Mouse (Mus musculus): ENCODE results near the gene Dhx16. TPM values are rescaled to one million over a fixed set of nuclear protein-coding genes. Genes with fewer than 3 reads are reported as not detected.

Dhx16 gene
- total RNA-seq, 2 experiments from 2014 or later: 26.0 to 32.0 TPM

DNA sequence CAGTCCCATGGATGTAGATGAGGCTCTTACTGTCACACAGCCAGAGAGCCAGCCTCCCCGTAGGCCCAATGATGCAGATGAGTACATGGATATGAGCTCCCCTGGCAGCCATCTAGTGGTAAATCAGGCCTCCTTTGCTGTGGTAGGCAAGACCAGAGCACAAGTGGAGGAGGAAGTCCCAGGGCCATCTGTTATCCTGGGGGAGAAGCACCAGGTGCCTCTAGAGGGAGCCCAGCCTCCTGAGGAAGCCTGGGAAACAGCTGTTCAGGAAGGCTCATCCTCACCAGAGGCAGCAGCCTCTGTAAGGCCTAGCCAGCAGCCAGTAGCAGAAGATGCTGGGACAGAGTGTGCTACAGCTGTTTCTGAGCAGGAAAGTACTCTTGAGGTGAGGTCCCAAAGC lies 31.5 kb upstream of the Dhx16 start:
- DNase-seq (ENCODE audit: low spot score in 2 of 2): peak in 1 of 2 experiments; percentile 47
- intact Hi-C loops (cut with DNase I): no loop called here

GRCm38 (mm10) chr17:35850974-35851373 lies 28.6 kb upstream of the Dhx16 start:
- DNase-seq (ENCODE audit: low spot score in 2 of 2): no peak
- intact Hi-C loops (cut with DNase I): no loop called here

- intact Hi-C loops (cut with DNase I): no loop called here
- no peak for DNase-seq (ENCODE audit: low spot score in 2 of 2)
Observed at GRCm38 (mm10) chr17:35859371-35859770, 20.2 kb upstream of the Dhx16 start.

DNA sequence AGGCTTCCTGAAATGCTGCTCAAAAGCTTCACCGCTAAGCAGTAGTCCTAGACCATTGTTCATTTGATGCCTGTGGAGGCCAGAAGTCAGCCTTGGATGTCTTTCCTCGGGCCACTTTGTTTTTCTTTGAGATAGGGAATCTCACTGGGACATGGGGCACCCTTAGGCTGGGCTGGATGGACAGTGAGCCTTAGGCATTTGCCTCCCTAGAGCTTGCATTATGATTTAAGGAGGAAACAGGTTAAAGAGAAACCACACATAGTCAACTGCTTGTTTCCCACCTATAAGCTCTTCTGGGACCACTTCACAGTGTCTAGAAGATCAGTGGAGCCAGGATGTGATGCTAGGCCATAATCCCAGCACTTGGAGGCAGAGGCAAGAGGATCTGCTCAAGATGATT lies 19.8 kb upstream of the Dhx16 start:
- intact Hi-C loops (cut with DNase I): no loop called here
- DNase-seq (ENCODE audit: low spot score in 2 of 2): no peak

GRCm38 (mm10) chr17:35860831-35861197 lies 18.8 kb upstream of the Dhx16 start:
- intact Hi-C loops (cut with DNase I): no loop called here
- DNase-seq (ENCODE audit: low spot score in 2 of 2): no peak

DNA sequence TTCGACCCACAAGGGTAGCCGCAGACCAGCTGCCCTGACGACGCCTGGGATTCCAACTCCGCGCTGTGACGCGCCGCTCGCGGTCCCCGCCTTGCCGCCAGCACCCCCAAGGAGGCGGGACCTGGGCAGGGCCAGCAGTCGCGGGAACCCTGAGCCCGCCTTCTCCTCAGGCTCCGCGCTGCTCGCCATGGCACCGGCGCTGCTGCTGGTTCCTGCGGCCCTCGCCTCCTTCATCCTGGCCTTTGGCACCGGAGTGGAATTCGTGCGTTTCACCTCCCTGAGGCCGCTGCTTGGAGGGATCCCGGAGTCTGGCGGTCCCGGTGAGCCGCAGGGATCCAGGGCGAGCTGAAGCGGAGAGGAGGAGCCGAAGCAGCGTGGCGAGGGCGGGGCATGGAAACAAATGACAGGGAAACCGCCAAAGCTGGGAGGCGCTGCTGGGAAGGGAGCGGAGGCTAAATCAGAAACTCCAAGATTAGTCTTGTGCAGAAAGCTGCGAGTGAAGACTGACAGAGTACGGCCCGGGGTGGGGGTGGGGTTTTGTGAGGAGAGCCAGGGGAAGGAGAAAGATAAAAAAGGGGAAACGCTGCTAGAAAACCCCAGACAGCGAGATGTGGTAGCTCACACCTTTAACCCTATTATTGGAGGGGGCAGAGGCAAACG lies 18.3 kb upstream of the Dhx16 start, which contains the start of gene Nrm:
Gene Nrm (plus strand): TSS at position 121 of the 660 bp plus-strand sequence.
- peak; percentile 91 to 93 for DNase-seq (ENCODE audit: low spot score in 2 of 2)
- intact Hi-C loops (cut with DNase I): no loop called here

DNA sequence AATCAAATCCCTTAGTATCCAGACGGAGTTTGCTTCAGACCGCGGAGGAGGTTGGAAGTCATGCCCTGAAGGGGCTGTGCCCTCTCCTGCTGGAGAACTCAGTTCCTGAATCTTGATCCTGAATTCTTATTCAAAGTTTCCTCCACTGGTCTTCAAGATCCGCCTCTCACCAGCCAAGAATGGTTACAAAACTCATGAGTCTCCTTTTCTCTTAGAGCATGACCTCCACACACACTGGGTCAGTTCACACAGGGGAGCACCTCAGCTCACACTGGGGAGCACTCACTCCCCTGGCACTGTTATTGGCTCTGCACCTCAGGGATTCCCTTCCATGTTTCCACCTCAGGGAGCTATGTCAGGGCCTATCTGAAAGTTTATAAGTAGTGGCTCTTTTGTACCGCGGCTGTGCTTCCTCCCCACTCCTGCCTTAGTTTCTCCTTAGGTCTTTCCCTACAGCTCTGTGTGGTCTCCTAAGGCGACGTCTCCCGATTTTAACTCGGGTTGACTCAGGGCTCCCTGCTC lies 14.7 kb upstream of the Dhx16 start:
- DNase-seq (ENCODE audit: low spot score in 2 of 2): no peak
- intact Hi-C loops (cut with DNase I): no loop called here

- intact Hi-C loops (cut with DNase I): no loop called here
- DNase-seq (ENCODE audit: low spot score in 2 of 2): peak in 1 of 2 experiments; percentile 37
Observed at GRCm38 (mm10) chr17:35865481-35866280, 13.9 kb upstream of the Dhx16 start, which contains the start of gene Ppp1r18. Gene Ppp1r18, plus strand, starts transcription at chr17:35865593.

DNA sequence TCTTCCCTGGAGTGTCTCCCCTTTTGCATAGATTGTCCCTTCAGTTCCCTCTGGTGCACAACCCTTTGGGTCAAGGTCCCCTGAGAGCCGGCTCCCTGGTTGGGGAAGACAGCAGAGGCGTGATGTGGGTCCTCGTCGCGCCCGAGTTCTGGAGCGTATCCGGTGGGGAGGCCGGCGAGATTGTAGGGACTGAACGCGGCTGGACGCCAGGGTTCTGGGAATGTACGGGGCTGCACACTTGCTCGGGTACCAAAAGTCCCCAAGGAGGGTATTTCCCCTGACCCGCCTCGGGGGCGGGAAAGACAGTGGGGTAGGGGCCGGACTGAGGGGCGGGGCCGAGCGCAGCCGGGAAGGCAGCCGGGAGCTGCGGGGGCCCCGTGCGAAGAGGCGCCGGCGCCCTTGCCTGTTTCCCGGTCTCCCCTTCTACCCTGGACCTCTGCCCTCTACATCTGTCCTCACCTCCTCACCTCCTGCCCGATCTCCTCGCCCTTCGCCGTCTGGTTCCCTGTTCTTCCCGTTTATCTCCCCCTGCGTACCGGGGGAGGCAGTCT lies 13.3 kb upstream of the Dhx16 start:
- intact Hi-C loops (cut with DNase I): no loop called here
- peak; percentile 38 to 39 for DNase-seq (ENCODE audit: low spot score in 2 of 2)

DNA sequence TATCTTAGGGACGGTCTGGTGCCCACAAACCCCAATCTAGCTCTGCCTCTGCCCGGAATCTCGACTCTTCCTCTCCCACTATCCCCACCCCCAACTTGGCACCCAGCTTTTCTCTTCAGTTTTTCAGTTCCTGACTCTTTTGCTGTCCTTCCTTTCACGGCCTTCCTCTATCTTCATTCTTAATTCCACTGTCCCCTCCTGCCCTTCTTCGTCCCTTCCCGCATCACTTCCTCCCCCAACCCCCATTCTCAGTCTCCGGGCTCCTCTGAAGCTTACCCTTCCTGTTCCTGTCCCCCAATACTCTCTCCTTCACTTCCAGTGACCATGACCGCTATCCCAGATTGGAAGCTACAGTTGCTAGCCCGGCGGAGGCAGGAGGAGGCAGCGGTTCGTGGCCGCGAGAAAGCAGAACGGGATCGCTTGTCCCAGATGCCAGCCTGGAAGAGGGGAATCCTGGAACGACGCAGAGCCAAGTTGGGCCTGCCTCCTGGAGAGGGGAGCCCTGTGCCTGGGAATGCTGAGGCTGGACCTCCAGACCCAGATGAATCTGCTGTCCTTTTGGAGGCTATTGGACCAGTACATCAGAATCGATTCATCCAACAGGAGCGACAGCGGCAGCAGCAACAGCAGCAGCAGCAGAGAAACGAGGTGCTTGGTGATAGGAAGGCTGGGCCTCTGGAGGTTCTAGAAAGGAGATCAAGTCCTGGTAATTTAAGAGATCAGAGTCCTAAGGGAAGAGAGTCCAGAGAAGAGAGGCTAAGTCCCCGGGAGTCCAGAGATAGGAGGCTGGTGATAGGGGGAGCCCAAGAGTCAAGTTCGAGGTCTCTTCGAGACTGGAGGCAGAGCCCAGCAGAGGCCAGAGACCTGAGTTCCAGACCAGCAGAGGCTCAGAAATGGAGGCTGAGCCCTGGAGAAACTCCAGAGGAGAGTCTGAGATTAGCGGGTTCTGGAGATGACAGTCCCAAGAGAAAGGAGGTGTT lies 12.4 kb upstream of the Dhx16 start:
- no peak for DNase-seq (ENCODE audit: low spot score in 2 of 2)
- intact Hi-C loops (cut with DNase I): no loop called here

DNA sequence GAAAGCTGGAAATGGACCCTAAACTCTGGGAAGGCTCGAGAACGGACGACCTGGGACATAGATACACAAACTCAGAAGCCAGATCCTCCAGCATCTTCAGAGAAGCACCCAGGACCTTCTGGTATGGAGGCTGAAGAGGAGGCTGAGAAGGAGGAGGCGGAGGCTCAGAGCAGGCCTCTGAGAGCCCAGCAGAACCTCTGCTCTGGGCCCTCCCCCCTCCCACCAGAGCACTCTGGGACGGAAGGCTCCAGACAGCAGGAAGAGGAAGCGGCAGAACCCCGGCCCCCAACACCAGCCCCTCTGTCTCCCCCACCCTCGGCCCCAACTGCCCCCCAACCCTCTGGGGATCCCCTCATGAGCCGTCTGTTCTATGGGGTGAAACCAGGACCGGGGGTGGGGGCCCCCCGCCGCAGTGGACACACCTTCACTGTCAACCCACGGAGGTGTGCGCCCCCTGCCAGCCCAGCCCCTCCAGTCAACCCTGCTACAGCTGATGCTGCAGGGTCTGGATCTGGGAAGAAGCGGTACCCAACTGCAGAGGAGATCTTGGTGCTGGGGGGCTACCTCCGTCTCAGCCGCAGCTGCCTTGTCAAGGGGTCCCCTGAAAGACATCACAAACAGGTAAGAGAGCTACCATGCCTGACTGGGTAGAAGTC lies 11.3 kb upstream of the Dhx16 start:
- intact Hi-C loops (cut with DNase I): no loop called here
- DNase-seq (ENCODE audit: low spot score in 2 of 2): no peak

GRCm38 (mm10) chr17:35868961-35869345 lies 10.7 kb upstream of the Dhx16 start:
- no peak for DNase-seq (ENCODE audit: low spot score in 2 of 2)
- intact Hi-C loops (cut with DNase I): no loop called here

GRCm38 (mm10) chr17:35869346-35870067 lies 10.1 kb upstream of the Dhx16 start:
- DNase-seq (ENCODE audit: low spot score in 2 of 2): no peak
- intact Hi-C loops (cut with DNase I): no loop called here

DNA sequence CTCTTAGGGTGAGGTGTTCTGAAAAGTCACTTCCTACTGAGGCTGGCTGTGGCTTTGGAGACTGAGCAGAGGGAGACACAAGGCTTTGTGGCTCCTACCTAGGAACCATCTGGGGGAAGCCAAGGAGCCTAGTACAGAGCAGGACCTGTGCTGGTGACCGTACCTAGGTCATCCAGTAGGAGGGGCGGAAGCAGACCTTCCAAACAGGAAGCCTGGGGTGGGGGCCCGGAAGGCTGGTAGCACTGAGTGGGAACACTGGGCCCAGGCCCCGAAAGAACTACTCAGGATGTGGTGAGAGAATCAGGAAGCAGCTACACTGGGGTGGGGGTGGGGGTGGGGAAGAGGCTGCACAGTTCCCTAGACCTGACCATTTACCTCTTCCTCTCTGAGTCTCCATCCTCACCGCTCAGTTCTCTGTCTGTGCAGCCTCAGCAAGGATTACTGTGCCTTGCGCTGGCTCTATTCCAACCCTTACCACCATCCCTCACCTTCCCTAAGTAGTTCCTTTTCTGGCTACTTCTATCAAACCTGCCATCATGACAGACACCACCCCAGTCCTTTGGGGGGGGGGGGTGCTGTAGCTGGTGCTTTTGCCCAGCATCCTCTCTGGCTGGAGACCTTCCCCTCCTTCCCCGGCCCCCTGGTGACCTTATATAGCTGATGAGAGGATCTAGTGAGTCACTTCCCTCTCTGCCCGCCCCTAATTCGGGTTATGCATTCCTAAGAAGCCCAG lies 9.3 kb upstream of the Dhx16 start:
- peak in 1 of 2 experiments; percentile 37 for DNase-seq (ENCODE audit: low spot score in 2 of 2)
- intact Hi-C loops (cut with DNase I): no loop called here

- intact Hi-C loops (cut with DNase I): no loop called here
- DNase-seq (ENCODE audit: low spot score in 2 of 2): no peak
Observed at GRCm38 (mm10) chr17:35870884-35871696, 8.5 kb upstream of the Dhx16 start.

DNA sequence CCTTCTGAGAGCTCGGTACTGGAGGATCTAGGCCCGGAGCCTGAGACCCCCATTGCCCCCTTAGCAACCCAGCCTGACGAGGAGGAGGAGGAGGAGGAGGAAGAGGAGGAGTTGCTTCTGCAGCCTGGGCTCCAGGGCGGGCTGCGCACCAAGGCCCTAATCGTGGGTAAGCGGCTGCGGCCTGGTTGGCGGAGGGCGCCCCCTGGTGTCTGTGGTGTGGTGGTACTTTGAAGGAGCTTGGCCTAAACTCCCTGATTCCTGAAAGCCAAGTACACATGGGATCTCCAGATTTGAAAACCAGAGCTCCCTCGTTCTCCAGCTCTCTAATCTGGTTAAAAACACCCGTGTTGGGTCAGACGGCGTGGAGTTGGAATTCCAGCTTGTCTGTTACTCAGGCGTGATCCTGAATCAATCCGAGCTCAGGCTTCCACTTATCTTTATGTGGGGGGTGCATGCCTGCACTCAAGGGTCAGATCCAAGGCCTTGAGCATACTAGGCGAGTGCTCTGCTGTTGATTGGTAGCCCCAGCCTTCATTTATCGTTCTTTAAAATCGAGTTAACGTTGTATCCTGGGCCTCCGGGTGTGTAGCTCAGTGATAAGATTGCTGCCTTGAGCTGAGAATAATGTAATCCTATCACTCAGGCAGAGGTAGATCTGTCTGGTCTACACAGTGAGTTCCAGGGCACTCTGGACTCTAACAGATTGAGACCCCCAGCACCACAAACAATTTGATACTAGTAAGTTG lies 5.7 kb upstream of the Dhx16 start:
- peak; percentile 85 for DNase-seq (ENCODE audit: low spot score in 2 of 2)
- intact Hi-C loops (cut with DNase I): loop anchor here (2.0 kb wide), 3 partner anchors 37 to 135 kb away; no protein-coding TSS in a partner anchor
